Mouse (Mus musculus): ENCODE data around the gene Cpeb4. TPM values are rescaled to one million over a fixed set of nuclear protein-coding genes. Genes with fewer than 3 reads are reported as not detected.
A peak's percentile ranks its signal among the peaks of the same experiment; 100 is the strongest.

Cpeb4 gene
- total and polyA plus RNA-seq, 3 experiments = 15.3 to 97.3 (median 83.4) TPM

GRCm38 (mm10) chr11:31949331-31949785 lies 77.3 kb downstream of the Cpeb4 start:
- Histone ChIP-seq H3K36me3 (ENCODE audit: control insufficient read depth, insufficient read depth, low read length) (no peaks in the 10 kb centered on the region), H3K9ac (ENCODE audit: low read depth, low read length) (peak overlapping the region; percentile 59), H3K79me2 (replicated peaks; ENCODE audit: control insufficient read depth, insufficient read depth, low read length) (no peaks in the 10 kb centered on the region), H3K27ac (peak overlapping the region; percentile 62), H3K4me3 (peak overlapping the region; percentile 53), H3K4me1 (ENCODE audit: control insufficient read depth, insufficient read depth, low read length) (peaks cover 3% of the 10 kb centered on the region), H3K27me3 (ENCODE audit: control insufficient read depth, insufficient read depth, low read length) (no peaks in the 10 kb centered on the region)
- peak; percentile 96 for TF ChIP-seq CTCF (IDR thresholded peaks at IDR 0.05)
- TF ChIP-seq POLR2A (IDR thresholded peaks at IDR 0.05; ENCODE audit: insufficient read depth, low read depth, low read length) = no peak
- DNase-seq = peak; percentile 51 to 52
- intact Hi-C loops (cut with DNase I) = loop anchor here (1.0 to 10.0 kb wide), 3 partner anchors 79 to 705 kb away; no protein-coding TSS in a partner anchor
- 2% methylated on average over 17 of the region's 17 CpGs for WGBS

GRCm38 (mm10) chr11:31960071-31960470 lies 88.1 kb downstream of the Cpeb4 start:
- no peaks in the 10 kb centered on the region for H3K27me3 ChIP-seq (ENCODE audit: control insufficient read depth, insufficient read depth, low read length)
- H3K9ac ChIP-seq (ENCODE audit: low read depth, low read length) = no peak overlapping the region
- intact Hi-C loops (cut with DNase I) = no loop called here
- no peak overlapping the region for H3K27ac ChIP-seq
- no peaks in the 10 kb centered on the region for H3K4me1 ChIP-seq (ENCODE audit: control insufficient read depth, insufficient read depth, low read length)
- no peak for DNase-seq
- no peaks in the 10 kb centered on the region for H3K79me2 ChIP-seq (replicated peaks; ENCODE audit: control insufficient read depth, insufficient read depth, low read length)
- H3K36me3 ChIP-seq (ENCODE audit: control insufficient read depth, insufficient read depth, low read length) = no peaks in the 10 kb centered on the region
- H3K4me3 ChIP-seq = no peak overlapping the region
- TF ChIP-seq CTCF (IDR thresholded peaks at IDR 0.05) = no peak
- no peak for TF ChIP-seq POLR2A (IDR thresholded peaks at IDR 0.05; ENCODE audit: insufficient read depth, low read depth, low read length)
- TF ChIP-seq EP300 (IDR thresholded peaks at IDR 0.05; ENCODE audit: insufficient read depth, low read depth, low read length) = no peak

GRCm38 (mm10) chr11:31963993-31964392 lies 92.0 kb downstream of the Cpeb4 start:
- H3K27ac ChIP-seq = no peak overlapping the region
- H3K79me2 ChIP-seq (replicated peaks; ENCODE audit: control insufficient read depth, insufficient read depth, low read length) = no peaks in the 10 kb centered on the region
- no peak for DNase-seq
- no peak overlapping the region for H3K4me3 ChIP-seq
- H3K27me3 ChIP-seq (ENCODE audit: control insufficient read depth, insufficient read depth, low read length) = no peaks in the 10 kb centered on the region
- no peak for TF ChIP-seq EP300 (IDR thresholded peaks at IDR 0.05; ENCODE audit: insufficient read depth, low read depth, low read length)
- TF ChIP-seq POLR2A (IDR thresholded peaks at IDR 0.05; ENCODE audit: insufficient read depth, low read depth, low read length) = no peak
- no peak for TF ChIP-seq CTCF (IDR thresholded peaks at IDR 0.05)
- no peak overlapping the region for H3K9ac ChIP-seq (ENCODE audit: low read depth, low read length)
- no peaks in the 10 kb centered on the region for H3K4me1 ChIP-seq (ENCODE audit: control insufficient read depth, insufficient read depth, low read length)
- WGBS = 92% methylated on average over 1 of the region's 1 CpGs
- intact Hi-C loops (cut with DNase I) = no loop called here
- no peaks in the 10 kb centered on the region for H3K36me3 ChIP-seq (ENCODE audit: control insufficient read depth, insufficient read depth, low read length)

GRCm38 (mm10) chr11:31965256-31966134 lies 93.5 kb downstream of the Cpeb4 start, which contains the start of gene 4930524B15Rik:
TSS of gene 4930524B15Rik (plus strand) at chr11:31965592.
- 37% methylated on average over 49 of the region's 49 CpGs for WGBS
- intact Hi-C loops (cut with DNase I) = no loop called here
- peak; percentile 15 to 30 for DNase-seq

GRCm38 (mm10) chr11:31974132-31974531 lies 102.1 kb downstream of the Cpeb4 start:
- Histone ChIP-seq H3K4me1 (ENCODE audit: control insufficient read depth, insufficient read depth, low read length) (no peaks in the 10 kb centered on the region), H3K9ac (ENCODE audit: low read depth, low read length) (no peak overlapping the region), H3K4me3 (no peak overlapping the region), H3K27me3 (ENCODE audit: control insufficient read depth, insufficient read depth, low read length) (no peaks in the 10 kb centered on the region), H3K79me2 (replicated peaks; ENCODE audit: control insufficient read depth, insufficient read depth, low read length) (no peaks in the 10 kb centered on the region), H3K27ac (no peak overlapping the region), H3K36me3 (ENCODE audit: control insufficient read depth, insufficient read depth, low read length) (no peaks in the 10 kb centered on the region)
- no peak for DNase-seq
- 63% methylated on average over 4 of the region's 4 CpGs for WGBS
- intact Hi-C loops (cut with DNase I) = no loop called here
- TF ChIP-seq POLR2A (IDR thresholded peaks at IDR 0.05; ENCODE audit: insufficient read depth, low read depth, low read length) (no peak), CTCF (IDR thresholded peaks at IDR 0.05) (no peak), EP300 (IDR thresholded peaks at IDR 0.05; ENCODE audit: insufficient read depth, low read depth, low read length) (no peak)

More at GRCm38 (mm10) chr11:31965256-31966134, 93.5 kb downstream of the Cpeb4 start, which contains the start of gene 4930524B15Rik:
- H3K27me3 ChIP-seq (ENCODE audit: control insufficient read depth, insufficient read depth, low read length) = no peaks in the 10 kb centered on the region
- no peaks in the 10 kb centered on the region for H3K36me3 ChIP-seq (ENCODE audit: control insufficient read depth, insufficient read depth, low read length)
- H3K9ac ChIP-seq (ENCODE audit: low read depth, low read length) = no peak within 1 kb of the TSS
- H3K79me2 ChIP-seq (replicated peaks; ENCODE audit: control insufficient read depth, insufficient read depth, low read length) = no peaks in the 10 kb centered on the region
- H3K4me3 ChIP-seq = peak within 1 kb of the TSS; percentile 37
- TF ChIP-seq EP300 (IDR thresholded peaks at IDR 0.05; ENCODE audit: insufficient read depth, low read depth, low read length) (no peak), CTCF (IDR thresholded peaks at IDR 0.05) (no peak), POLR2A (IDR thresholded peaks at IDR 0.05; ENCODE audit: insufficient read depth, low read depth, low read length) (no peak)
- H3K27ac ChIP-seq = no peak within 1 kb of the TSS
- no peaks in the 10 kb centered on the region for H3K4me1 ChIP-seq (ENCODE audit: control insufficient read depth, insufficient read depth, low read length)

- no peak overlapping the region for H3K4me3 ChIP-seq
- H3K4me1 ChIP-seq (ENCODE audit: control insufficient read depth, insufficient read depth, low read length) = no peaks in the 10 kb centered on the region
- intact Hi-C loops (cut with DNase I) = no loop called here
- 57% methylated on average over 8 of the region's 8 CpGs for WGBS
- no peak for TF ChIP-seq POLR2A (IDR thresholded peaks at IDR 0.05; ENCODE audit: insufficient read depth, low read depth, low read length)
- TF ChIP-seq EP300 (IDR thresholded peaks at IDR 0.05; ENCODE audit: insufficient read depth, low read depth, low read length) = no peak
- TF ChIP-seq CTCF (IDR thresholded peaks at IDR 0.05) = no peak
- DNase-seq = no peak
- H3K9ac ChIP-seq (ENCODE audit: low read depth, low read length) = no peak overlapping the region
- H3K79me2 ChIP-seq (replicated peaks; ENCODE audit: control insufficient read depth, insufficient read depth, low read length) = no peaks in the 10 kb centered on the region
- no peaks in the 10 kb centered on the region for H3K36me3 ChIP-seq (ENCODE audit: control insufficient read depth, insufficient read depth, low read length)
- H3K27me3 ChIP-seq (ENCODE audit: control insufficient read depth, insufficient read depth, low read length) = no peaks in the 10 kb centered on the region
- no peak overlapping the region for H3K27ac ChIP-seq
Observed at GRCm38 (mm10) chr11:31974826-31975225, 102.8 kb downstream of the Cpeb4 start.

Measured in heart, adult 2 months (tissue).